Mouse (Mus musculus) kidney, adult 8-10 months (tissue): Measurements from ENCODE around the gene Dram2.
A peak's percentile ranks its signal among the peaks of the same experiment; 100 is the strongest.
"Not testable (repeated sequence)": the region's sequence is repeated elsewhere in the genome, so short reads cannot be mapped to it uniquely, and the experiment has no call there.

Experiments used
- DNase-seq, 2 experiments: peaks; one replicate each; pipeline ENCODE4 v3.0.0; 2022

Gene Dram2

DNA sequence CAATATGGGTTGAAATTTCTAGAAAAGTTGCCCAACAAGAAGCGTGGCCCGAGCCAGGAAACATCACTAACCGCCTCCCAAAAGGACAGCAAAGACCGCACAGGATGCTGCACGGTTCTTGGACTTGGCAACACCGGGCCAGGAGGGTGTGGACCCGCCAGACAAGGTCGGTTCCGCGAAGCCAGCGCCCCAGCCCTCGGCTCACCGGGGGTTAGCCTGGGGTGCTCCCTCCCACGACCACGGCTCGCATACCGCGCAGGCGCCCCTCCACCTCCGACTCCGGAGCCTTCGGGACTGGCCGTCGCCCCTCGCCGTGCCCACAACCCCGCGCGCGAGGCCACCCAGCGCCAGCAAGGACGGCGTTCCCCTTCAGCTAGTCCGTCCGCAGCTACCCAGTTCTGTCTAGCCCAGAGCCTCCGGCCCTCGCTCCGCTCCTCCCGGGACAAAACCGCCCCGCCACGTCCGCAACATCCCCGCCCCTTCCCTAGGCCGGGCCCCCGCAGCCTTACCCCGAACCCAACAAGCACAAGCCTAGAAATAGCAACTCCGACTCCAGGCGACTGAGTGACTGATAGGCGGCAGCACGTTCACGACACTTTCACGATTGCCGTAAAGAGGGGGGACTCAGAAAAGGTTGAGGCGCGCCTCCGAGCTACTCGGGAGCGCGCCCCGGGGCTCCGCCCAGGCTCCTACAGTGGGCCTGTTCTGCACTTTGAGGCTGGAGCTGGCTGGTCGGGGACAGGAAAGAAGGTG lies at the start of gene Dram2, which contains the start of gene Cept1:
TSS of gene Dram2 (plus strand) at position 628 of the 753 bp plus-strand sequence.
TSS of gene Cept1 (minus strand) at position 632 of the 753 bp plus-strand sequence.
- DNase-seq, result peak; percentile 94 to 95

DNA sequence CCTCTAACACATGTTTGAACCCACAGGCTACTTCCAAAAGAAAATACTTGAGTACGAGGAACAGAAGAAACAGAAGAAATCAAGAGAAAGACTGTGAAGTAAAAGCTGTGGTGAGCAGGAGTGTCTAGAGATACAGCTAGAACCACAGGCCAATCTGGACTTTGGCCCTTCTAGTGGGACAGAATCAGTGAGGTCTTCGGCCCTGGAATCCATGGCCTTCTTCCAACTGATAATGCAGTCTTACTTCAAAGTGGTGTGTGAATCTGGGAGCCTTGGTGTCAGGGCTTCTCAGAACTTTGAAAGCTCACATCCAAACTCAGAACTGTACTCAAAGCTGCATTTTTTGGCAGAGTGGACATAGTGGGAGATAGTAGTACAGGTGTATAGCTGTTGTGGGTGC lies 47.1 kb upstream of the Dram2 start:
- no peak for DNase-seq

DNA sequence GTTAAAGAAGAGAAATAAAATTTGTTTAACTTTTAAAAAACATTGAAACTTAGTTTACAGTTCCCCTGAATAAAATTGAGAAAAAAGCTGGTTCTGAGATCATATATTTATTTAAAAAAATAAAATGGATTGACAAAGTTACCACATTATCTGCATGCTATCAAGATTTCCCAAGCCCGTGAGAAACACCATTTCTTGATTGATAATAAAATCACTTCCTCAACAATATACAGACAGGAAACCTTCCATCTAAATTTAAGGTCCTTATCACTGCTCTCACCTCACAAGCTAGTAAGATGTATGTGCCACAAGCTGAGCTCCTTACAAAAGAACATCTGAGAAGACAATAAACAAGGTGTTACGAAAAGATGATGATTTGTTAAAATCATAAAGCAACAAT lies 44.7 kb upstream of the Dram2 start:
- no peak for DNase-seq

- no peak for DNase-seq
Measured at GRCm38 (mm10) chr3:106510669-106511068, 36.9 kb upstream of the Dram2 start.

DNA sequence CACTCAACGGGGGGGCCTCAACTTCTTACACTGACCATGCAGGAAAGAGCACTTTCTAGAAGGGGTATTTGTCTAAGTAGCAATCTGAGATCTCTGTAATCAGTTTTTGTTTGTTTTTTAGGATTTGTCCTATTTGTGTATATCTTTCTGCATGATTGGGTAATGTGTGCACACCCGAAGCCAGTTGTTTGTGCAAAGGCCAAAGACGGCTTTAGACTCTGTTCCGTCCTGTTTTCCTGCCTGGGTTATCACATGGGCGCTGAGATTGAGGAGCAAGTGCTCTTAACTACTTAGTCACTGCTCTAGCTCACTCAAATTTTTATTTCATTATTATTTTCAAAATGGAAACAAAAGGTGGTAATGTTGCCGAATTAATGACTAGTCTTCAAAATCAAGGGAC lies 32.6 kb upstream of the Dram2 start:
- DNase-seq, result no peak

DNA sequence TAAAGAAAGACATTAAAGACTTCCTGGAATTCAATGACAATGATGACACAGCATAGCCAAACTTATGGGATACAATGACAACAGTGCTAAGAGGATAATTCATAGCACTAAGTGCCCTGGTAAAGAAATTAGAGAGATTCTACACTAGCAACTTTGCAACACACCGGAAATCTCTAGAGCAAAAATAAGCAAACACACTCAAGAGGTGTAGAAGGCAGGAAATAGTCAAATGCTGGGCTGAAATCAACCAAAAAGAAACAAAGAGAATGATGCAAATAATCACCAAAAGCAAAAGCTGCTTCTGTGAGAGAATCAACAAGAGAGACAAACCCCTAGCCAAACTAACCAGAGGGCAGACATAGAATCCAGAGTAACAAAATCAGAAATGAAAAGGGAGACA lies 24.9 kb upstream of the Dram2 start:
- no peak for DNase-seq

GRCm38 (mm10) chr3:106526411-106526810 lies 21.2 kb upstream of the Dram2 start:
- DNase-seq, result no peak

GRCm38 (mm10) chr3:106528032-106528431 lies 19.6 kb upstream of the Dram2 start:
- DNase-seq, result no peak

DNA sequence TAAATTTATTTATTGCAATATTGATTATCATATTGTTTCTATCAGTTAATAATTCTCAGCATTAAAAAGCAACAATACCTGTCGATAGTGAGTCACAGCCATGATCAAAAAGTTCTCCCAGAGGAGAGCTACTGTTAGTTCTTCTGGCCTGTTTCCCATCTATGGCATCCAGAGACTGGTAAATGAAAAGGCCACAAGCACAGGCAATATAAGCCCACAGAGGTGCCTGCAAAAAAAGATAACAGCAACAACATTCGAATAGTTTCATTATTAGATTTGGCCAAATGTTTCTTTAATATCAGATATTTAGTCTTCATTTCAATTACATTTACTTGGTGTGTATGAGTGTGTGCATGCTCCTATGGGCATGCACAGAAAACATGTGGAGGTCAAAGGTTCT lies 14.3 kb upstream of the Dram2 start:
- no peak for DNase-seq

DNA sequence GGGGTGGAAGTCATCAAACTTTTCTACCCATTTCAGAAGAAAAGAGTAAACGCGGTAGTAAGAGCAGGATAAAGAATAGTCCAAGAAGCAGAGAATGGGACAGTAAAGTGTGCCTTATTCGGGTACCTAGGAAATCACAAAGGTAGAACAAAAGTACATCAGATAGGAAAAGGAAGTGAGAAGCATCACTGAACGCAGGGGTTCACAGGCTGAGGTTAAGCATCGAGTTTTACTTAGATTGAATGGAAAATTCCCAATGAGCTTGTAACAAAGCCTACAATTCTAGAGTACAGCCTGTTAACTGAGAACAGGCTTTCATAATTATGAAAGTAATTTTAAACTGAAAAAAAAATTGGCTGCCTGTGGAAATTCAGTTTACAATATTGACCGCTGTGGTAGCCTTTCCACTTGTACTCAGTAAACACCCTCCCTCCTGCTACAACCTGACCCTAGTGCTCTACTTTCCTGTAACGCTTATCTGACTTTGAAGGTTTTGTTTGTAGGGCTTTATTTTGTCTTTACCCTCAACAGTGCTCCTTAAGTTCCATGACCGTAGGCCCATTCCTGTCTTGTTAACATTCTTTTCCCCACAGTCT lies 2.8 kb upstream of the Dram2 start:
- no peak for DNase-seq

DNA sequence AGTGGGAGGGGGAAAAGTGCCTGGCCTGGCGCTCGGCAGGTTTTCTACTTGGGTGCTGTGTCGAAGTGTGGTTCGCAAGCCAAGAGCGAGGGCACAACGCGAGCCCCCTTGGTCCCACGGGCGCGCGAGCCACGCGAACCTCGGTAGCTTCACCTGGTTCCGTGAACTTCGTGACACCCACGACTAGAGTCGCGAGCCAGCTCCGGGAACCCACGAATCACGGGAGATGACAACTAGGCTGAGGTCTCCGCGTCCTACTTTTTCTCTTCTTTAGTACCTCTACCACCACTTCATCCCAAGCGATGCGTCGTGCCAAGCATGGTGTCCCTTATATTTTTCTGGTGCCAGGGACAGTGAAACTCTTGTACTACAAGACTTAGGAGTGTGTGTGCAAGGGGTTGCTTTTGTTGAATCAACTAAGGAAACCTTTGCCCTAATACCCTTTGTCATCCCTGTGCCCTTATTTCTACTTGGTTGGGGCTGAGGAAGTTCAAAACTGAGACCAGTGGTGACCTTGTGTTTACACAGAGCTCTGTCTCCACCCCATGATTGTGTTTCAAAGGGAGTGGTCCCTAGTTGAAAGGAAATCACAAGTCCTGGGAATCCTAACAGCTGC lies 434 bp downstream of the Dram2 start:
- peak; percentile 35 to 52 for DNase-seq

GRCm38 (mm10) chr3:106548971-106549370 lies 1.4 kb downstream of the Dram2 start:
- DNase-seq, result peak in 1 of 2 experiments; percentile 42

DNA sequence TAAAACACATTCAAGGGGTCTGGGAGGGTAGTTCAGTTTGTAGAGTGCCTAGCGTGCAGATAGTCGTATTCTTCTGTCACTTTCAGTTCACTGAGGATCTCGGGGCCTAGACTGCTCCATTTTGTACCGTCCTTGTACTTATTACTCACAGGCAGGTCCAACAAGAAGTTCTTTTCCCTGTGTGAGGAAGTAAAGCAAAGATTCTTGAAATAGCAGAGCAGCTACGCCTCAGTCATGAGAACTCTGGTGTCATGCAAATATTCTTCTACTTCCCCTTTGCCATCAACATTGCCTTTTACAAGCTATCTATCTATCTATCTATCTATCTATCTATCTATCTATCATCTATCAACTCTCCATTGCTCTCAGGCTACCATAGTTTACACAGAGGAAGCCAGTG lies 5.8 kb downstream of the Dram2 start:
- DNase-seq, result no peak

- DNase-seq, result no peak
Measured at GRCm38 (mm10) chr3:106555743-106556250, 8.2 kb downstream of the Dram2 start.

- no peak for DNase-seq
Measured at GRCm38 (mm10) chr3:106558271-106558670, 10.7 kb downstream of the Dram2 start.

DNA sequence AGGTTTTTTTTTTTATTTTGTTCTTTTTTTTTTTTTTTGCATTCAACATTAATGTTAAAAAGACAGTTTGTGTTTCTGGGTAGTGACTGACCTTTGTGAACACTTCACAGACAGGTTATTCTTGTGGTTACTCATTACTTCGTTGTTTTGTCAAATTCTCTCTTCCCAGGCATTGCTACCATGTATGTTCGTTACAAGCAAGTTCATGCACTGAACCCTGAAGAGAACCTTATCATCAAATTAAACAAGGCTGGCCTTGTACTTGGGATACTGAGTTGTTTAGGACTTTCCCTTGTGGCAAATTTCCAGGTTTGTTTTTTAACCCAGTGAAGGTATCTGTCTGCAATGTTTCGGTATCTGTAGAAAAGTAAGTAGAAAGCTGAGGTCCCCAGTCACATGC lies 18.3 kb downstream of the Dram2 start:
- DNase-seq, result peak in 1 of 2 experiments; percentile 37

DNA sequence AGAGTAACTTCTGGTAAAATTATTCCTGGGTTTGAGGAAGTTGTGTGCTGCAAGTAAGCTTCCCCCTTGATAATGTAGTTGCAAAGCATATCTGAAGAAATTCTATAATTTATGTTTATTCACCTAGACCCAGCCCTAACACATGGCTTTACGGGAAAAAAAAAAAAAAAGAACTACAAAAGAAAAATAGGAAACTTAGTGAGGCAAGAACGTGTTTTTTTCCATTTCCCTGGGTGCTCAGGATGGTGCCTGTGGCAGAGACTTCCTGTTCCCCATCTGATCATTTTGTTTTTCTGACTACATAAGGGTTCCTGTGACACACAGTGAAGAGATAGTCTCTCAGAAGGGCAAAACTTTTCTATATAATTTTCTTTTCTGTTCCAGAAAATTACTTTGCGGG lies 25.6 kb downstream of the Dram2 start:
- no peak for DNase-seq

GRCm38 (mm10) chr3:106579296-106579695 lies 31.7 kb downstream of the Dram2 start:
- no peak for DNase-seq

DNA sequence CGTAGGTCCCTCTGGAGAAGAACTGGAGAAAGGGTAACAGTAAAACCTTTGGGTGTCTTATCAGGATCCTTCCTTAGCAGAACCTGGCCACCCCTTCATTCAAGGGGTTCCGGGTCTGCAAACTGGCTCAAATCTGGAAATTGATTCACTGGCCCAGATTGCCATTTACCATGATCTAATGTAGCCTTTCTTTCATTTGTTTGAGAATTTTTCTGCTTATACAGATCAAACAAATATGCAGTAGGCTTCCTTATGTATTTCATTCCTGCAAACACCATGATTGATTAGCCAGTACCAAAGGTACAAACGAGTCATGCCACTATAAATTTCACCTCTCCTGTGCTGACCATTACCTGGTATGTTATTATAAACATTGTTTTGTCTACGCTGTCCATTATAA lies 46.0 kb downstream of the Dram2 start:
- DNase-seq, result not testable (repeated sequence)

DNA sequence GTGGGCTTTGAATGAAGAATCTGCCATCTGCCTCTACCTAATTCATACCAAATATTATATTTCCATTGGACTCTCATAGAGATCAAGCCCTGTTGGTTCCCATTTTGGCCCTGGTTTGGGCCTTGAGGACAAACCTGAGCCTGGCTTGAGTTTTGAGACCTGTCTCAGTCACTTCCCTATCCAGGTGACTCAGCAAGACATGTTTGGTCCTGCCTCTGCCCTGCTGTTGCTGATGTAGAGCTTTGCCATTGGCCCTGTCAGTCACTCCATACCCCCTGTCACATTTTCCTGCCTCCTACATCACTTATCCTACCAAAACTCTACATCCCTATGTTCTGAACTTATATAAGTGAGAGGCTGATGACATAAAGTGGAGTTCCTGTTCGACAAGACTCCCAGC lies 70.5 kb downstream of the Dram2 start:
- no peak for DNase-seq
